Mouse (Mus musculus) retina, adult 2 months (tissue): ENCODE results near the gene Nrbf2.

ENCODE experiments used
- DNase-seq: peaks from one replicate; pipeline ENCODE4 v3.0.0-alpha.2; 2012; ENCODE audit warnings: low read depth, low spot score

Gene Nrbf2

DNA sequence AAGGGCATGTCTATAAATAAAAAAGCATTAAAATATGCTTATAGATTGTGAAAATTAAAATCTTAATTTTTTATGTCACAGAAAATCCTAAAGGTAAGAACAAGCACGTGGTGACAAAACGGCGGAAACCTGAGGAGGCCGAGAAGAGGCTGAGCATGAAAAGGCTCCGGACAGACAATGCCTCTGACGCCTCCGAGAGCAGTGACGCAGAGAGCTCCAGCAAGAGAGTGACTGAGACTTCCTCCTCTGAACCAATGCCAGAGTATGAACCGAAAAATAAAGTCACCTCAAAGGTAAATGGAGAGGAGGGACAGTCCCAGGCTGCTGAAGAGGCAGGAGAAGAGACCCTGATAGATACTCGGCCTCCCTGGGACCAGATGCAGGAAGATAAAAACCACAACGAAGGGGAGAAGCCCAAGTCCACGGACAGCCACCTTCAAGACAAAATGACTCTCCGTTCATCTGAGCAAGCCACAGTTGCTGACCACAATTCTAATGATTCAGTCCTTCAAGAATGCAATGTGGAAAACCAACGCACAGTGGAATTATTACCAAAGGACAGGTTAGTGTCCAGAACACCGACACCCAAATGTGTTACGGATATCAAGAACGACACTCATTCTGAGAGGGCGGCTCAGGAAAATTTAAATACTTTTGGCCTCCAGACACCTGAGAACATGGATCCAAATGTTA, 66.1 kb downstream of the Nrbf2 start:
- DNase-seq, result no peak

DNA sequence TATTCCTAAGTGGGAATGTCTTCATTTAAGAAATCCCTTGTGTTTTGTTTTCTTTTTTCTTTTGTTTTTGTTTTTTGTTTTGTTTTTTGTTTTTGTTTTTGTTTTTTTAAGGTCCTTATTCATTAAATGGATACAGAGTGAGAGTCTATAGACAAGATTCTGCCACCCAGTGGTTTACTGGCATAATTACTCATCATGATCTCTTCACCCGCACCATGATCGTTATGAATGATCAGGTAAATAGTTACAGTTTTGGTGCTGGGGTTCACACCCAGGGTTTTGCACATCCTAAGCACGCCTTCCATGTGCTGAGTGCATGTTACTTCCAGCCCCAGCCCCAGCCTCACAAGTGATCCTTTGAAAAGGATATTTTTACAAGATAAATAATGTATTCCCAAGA, 68.2 kb downstream of the Nrbf2 start:
- DNase-seq, result no peak
